Mouse (Mus musculus) left cerebral cortex, adult 9 months (tissue): ENCODE data around the gene Nbea.

ENCODE experiments used
- DNase-seq, 2 experiments: peaks; one replicate each; pipeline ENCODE4 v3.0.0; 2022; ENCODE audit warnings: low spot score in 2 of 2

Nbea gene

GRCm38 (mm10) chr3:55752558-55752957 is 430.9 kb downstream of the Nbea start:
- no peak for DNase-seq

- no peak for DNase-seq
Observed at GRCm38 (mm10) chr3:55751363-55751762, 432.1 kb downstream of the Nbea start.

- no peak for DNase-seq
Observed at GRCm38 (mm10) chr3:55750445-55751065, 432.9 kb downstream of the Nbea start.

GRCm38 (mm10) chr3:55743885-55744284 is 439.6 kb downstream of the Nbea start:
- no peak for DNase-seq

- no peak for DNase-seq
Observed at GRCm38 (mm10) chr3:55742654-55743053, 440.8 kb downstream of the Nbea start.

GRCm38 (mm10) chr3:55742218-55742617 is 441.3 kb downstream of the Nbea start:
- no peak for DNase-seq

GRCm38 (mm10) chr3:55741428-55741827 is 442.1 kb downstream of the Nbea start:
- DNase-seq: no peak

- DNase-seq: no peak
Observed at GRCm38 (mm10) chr3:55733665-55734064, 449.8 kb downstream of the Nbea start.

- no peak for DNase-seq
Observed at GRCm38 (mm10) chr3:55730549-55730948, 453.0 kb downstream of the Nbea start.

GRCm38 (mm10) chr3:55730142-55730541 is 453.4 kb downstream of the Nbea start:
- DNase-seq: no peak

- no peak for DNase-seq
Observed at GRCm38 (mm10) chr3:55714260-55714659, 469.2 kb downstream of the Nbea start.

GRCm38 (mm10) chr3:55713856-55714255 is 469.6 kb downstream of the Nbea start:
- DNase-seq: no peak

GRCm38 (mm10) chr3:55710300-55710699 is 473.2 kb downstream of the Nbea start:
- no peak for DNase-seq

GRCm38 (mm10) chr3:55701632-55702031 is 481.9 kb downstream of the Nbea start:
- DNase-seq: no peak

- DNase-seq: no peak
Observed at GRCm38 (mm10) chr3:55697174-55697573, 486.3 kb downstream of the Nbea start.

- DNase-seq: no peak
Observed at GRCm38 (mm10) chr3:55693073-55693472, 490.4 kb downstream of the Nbea start.

- DNase-seq: no peak
Observed at GRCm38 (mm10) chr3:55688098-55688497, 495.4 kb downstream of the Nbea start.

GRCm38 (mm10) chr3:55686993-55687392 is 496.5 kb downstream of the Nbea start:
- no peak for DNase-seq

- no peak for DNase-seq
Observed at GRCm38 (mm10) chr3:55685627-55686026, 497.9 kb downstream of the Nbea start.

GRCm38 (mm10) chr3:55684892-55685291 is 498.6 kb downstream of the Nbea start:
- peak in 1 of 2 experiments; percentile 38 for DNase-seq

GRCm38 (mm10) chr3:55677691-55678090 is 505.8 kb downstream of the Nbea start:
- peak in 1 of 2 experiments; percentile 46 for DNase-seq

GRCm38 (mm10) chr3:55674185-55674584 is 509.3 kb downstream of the Nbea start:
- DNase-seq: no peak

GRCm38 (mm10) chr3:55667048-55667447 is 516.5 kb downstream of the Nbea start:
- DNase-seq: no peak

- DNase-seq: no peak
Observed at GRCm38 (mm10) chr3:55665928-55666327, 517.6 kb downstream of the Nbea start.
